Mouse (Mus musculus) thymus, adult 2 months (tissue): ENCODE data around the gene Lrp6. TPM values are rescaled to one million over a fixed set of nuclear protein-coding genes. Genes with fewer than 3 reads are reported as not detected.

ENCODE experiments used
- DNase-seq: peaks from one replicate; pipeline ENCODE4 v3.0.0; 2021
- H3K27ac ChIP-seq: fragments of 200-500 bp; 2 replicates; pipeline ENCODE4 v1.5.1; 2012; ENCODE audit warnings: low read length, control low read depth; ENCODE audit not compliant: control insufficient read depth, insufficient read depth
- H3K27me3 ChIP-seq: fragments of 200-500 bp; 2 replicates; pipeline ENCODE4 v1.6.1; 2012; ENCODE audit warnings: mild to moderate bottlenecking, low read length, moderate library complexity, mixed read lengths; ENCODE audit not compliant: control insufficient read depth, insufficient read depth
- H3K36me3 ChIP-seq: fragments of 200-500 bp; 2 replicates; pipeline ENCODE4 v1.6.1; 2012; ENCODE audit warnings: mild to moderate bottlenecking, low read length, moderate library complexity; ENCODE audit not compliant: control insufficient read depth, insufficient read depth
- H3K4me1 ChIP-seq: fragments of 200-500 bp; replicated peaks from 2 replicates; pipeline ENCODE4 v1.6.1; 2012; ENCODE audit warnings: low read length; ENCODE audit not compliant: control insufficient read depth, insufficient read depth
- H3K4me3 ChIP-seq: fragments of 200-500 bp; 2 replicates; pipeline ENCODE4 v1.5.1; 2012; ENCODE audit warnings: mild to moderate bottlenecking, low read length, control low read depth, moderate library complexity; ENCODE audit not compliant: control insufficient read depth, insufficient read depth
- CTCF ChIP-seq: fragments of 200-500 bp; IDR thresholded peaks from 2 replicates; pipeline ENCODE4 v1.5.1; 2012; ENCODE audit warnings: mild to moderate bottlenecking, control low read depth, low read length, moderate library complexity, borderline replicate concordance; ENCODE audit not compliant: control insufficient read depth, poor library complexity, insufficient read depth; ENCODE audit errors: extremely low read depth
- POLR2A ChIP-seq: fragments of 200-500 bp; IDR thresholded peaks from 2 replicates; pipeline ENCODE4 v1.6.1; 2012; ENCODE audit warnings: mild to moderate bottlenecking, low read length, control low read depth, moderate library complexity; ENCODE audit not compliant: control insufficient read depth, poor library complexity, insufficient read depth; ENCODE audit errors: extremely low read depth
- WGBS: fragments of 180-500 bp; shearing (Covaris S2); methylation state at CpG from one replicate; pipeline ENCODE4 v1.1.7; 2018; 5-methylcytosine and 5-hydroxymethylcytosine counted together
- polyA plus RNA-seq: library from polyadenylated mRNA; depleted of rRNA; stranded (reverse); fragments of >200 nt; gene quantifications from 2 replicates; pipeline ENCODE4 v1.2.3, GENCODE M21; 2012

Lrp6 gene
- polyA plus RNA-seq, 1 experiment = 28.3 TPM

DNA sequence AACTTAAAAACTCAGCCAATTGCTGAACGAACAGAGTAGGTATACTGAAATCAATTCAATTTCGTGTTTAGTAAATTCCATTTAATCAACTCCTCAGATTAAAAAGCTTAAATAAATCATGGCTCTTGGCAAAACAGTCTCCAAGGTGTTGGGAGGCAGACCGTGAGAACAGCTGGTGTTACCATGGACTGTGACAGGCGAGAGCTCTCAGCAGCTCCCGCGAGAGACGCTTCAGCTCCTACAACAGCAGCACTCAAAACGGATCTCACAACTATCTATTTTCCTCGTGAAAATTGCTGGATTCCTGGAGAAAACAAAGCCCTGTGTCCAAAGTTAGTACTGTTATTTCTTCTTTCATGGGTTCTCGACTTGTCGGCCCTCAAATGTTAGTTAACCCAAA lies 116.8 kb downstream of the Lrp6 start:
- DNase-seq = no peak
- 92% methylated on average over 11 of the region's 11 CpGs for WGBS
- H3K4me1 ChIP-seq = no peaks in the 10 kb centered on the region

DNA sequence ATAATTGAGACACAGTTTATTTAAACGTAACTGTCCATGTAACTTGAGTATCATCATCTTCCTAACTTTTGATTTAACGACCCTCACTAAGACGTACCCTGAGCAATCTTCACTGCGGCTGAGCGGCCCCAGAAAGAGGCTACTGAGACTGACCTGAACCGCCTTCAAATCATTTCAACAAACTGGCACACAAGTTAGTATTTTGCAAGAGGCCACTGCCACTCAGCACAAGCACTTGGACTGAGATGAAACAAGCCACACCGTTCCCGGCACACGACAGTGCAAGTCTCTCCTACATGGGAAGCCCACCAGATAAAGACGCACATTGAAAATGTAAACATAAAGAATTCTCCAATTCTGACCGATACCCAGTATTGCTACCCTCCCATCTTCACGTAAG lies 118.3 kb downstream of the Lrp6 start:
- peaks cover 24% of the 10 kb centered on the region for H3K36me3 ChIP-seq
- no peak overlapping the region for H3K27ac ChIP-seq
- no peaks in the 10 kb centered on the region for H3K4me1 ChIP-seq
- no peak overlapping the region for H3K4me3 ChIP-seq
- 98% methylated on average over 12 of the region's 12 CpGs for WGBS
- TF ChIP-seq CTCF (no peak), POLR2A (no peak)
- no peak for DNase-seq
- H3K27me3 ChIP-seq = no peaks in the 10 kb centered on the region

More for the DNA sequence above, 116.8 kb downstream of the Lrp6 start:
- no peak for TF ChIP-seq CTCF
- TF ChIP-seq POLR2A = no peak
- Histone ChIP-seq H3K4me3 (no peak overlapping the region), H3K36me3 (peaks cover 36% of the 10 kb centered on the region), H3K27me3 (no peaks in the 10 kb centered on the region), H3K27ac (no peak overlapping the region)

DNA sequence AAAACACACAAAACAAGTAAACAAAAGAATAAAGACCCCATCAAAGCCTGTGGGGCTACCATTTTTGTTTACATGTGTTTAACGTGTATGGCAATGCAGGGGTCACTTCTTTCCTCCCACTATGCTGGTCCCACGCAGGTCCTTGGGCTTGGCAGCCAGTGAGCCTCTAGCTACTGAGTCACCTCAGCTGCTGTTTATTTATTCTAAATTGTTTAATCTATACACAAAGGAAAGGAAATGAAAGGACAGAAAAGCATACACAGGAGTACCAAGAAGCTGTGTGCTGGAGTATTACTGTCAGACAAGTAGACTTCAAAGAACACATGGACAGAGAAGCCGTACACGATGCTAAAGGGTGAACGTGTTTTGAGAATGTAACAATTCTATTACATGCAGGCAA lies 122.8 kb downstream of the Lrp6 start:
- Histone ChIP-seq H3K36me3 (no peaks in the 10 kb centered on the region), H3K4me1 (no peaks in the 10 kb centered on the region), H3K27me3 (no peaks in the 10 kb centered on the region), H3K4me3 (no peak overlapping the region), H3K27ac (no peak overlapping the region)
- TF ChIP-seq CTCF (no peak), POLR2A (no peak)
- DNase-seq = no peak
- WGBS = 98% methylated on average over 5 of the region's 5 CpGs

DNA sequence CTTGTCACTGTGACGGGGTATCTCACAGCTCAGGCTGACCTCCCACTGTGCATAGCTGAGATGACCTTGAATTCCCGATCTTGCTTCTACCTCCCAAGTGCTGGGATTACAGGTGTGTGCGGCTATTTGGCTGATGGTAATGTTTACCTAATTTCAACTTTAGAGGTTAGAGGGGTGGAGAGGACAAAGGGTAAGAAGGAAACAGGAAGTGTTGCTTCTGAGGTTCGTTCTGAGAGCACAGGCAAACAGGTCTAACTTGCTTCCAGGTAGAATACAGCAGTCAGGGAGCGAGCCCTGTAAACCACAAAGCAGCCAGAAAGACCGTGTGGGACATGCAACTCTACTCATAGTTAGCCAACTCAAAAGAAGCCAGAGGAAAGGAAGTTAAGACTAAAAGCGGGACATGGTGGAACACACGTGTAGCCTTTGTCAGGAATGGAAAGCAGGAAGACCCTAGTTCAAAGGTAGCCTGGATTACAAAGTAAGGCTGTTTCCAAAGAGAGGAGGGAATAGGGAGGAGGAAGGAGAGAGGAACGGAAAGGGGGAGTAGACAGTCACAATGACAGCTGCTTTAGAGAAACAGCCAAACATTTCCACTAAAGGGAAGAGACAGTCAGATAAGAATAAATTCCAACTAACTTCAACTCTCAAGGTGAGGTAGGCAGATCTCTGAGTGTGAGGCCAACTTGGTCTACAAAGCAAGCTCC lies 123.4 kb downstream of the Lrp6 start:
- TF ChIP-seq CTCF (no peak), POLR2A (no peak)
- Histone ChIP-seq H3K27ac (no peak overlapping the region), H3K36me3 (no peaks in the 10 kb centered on the region), H3K4me3 (no peak overlapping the region), H3K27me3 (no peaks in the 10 kb centered on the region), H3K4me1 (no peaks in the 10 kb centered on the region)
- no peak for DNase-seq
- 52% methylated on average over 9 of the region's 9 CpGs for WGBS

DNA sequence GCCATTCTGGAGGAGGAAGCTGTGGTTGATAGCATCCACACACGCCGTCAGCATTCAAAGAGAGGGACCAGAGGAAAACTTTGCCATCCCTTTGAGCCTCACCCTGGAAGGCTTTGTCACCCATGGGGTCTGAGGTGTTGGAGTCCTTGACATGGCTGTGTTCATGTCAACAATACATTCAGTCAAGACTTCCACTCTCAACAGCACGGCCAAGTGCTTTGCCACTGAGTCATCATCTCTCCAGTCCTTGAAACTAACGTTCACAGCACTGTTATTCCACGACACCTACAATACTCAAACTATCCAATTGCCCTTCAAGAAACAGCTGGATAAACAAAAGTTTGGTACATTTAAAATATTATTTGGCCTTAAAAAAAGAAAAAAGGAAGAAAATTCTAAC lies 124.5 kb downstream of the Lrp6 start:
- no peaks in the 10 kb centered on the region for H3K36me3 ChIP-seq
- H3K27ac ChIP-seq = no peak overlapping the region
- peaks cover 2% of the 10 kb centered on the region for H3K4me1 ChIP-seq
- no peak for DNase-seq
- 85% methylated on average over 5 of the region's 5 CpGs for WGBS
- no peak overlapping the region for H3K4me3 ChIP-seq
- no peaks in the 10 kb centered on the region for H3K27me3 ChIP-seq
- no peak for TF ChIP-seq POLR2A
- TF ChIP-seq CTCF = no peak

DNA sequence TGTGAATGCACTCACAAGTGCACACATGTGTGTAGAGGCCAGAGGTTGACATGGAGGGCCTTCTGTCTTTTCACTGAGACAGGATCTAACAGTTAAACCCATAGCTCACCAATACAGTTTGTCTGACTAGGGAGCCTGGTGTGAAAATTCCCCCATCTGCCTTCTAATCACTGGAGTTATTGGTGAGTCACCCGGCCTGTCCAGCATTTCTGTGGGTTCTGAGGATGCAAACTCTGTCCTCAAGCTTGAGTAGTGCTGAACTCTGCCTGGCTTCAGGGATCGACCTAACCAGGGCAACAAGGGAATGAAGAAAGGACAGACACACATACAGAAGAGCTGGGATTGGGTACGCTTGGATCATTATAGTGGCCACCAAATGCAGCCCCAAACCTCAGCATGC lies 125.0 kb downstream of the Lrp6 start:
- H3K36me3 ChIP-seq = no peaks in the 10 kb centered on the region
- H3K27ac ChIP-seq = no peak overlapping the region
- 90% methylated on average over 3 of the region's 3 CpGs for WGBS
- peaks cover 7% of the 10 kb centered on the region for H3K4me1 ChIP-seq
- no peak overlapping the region for H3K4me3 ChIP-seq
- no peak for DNase-seq
- no peaks in the 10 kb centered on the region for H3K27me3 ChIP-seq
- TF ChIP-seq CTCF = no peak
- TF ChIP-seq POLR2A = no peak

DNA sequence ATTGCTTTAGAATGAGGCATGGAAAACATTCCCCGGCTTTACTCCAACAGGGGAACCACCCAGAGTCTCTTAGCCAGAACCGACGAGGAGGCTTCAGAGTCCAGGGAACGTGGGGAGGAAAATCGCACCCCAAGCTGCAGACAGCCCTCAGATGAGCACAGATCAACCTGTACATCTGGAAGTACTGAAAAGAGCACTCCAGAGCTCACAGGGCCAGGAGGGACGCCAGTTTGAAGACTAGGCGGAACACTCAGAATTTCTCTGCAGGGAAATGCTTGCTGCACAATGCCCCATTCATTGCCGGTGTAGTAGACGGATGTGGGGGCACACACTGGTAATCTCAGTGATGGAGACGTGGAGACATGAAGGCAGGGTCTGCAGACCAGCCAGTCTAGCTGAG lies 126.7 kb downstream of the Lrp6 start:
- WGBS = 89% methylated on average over 10 of the region's 10 CpGs
- DNase-seq = no peak
- no peak overlapping the region for H3K4me3 ChIP-seq

More for the DNA sequence above, 126.7 kb downstream of the Lrp6 start:
- Histone ChIP-seq H3K27me3 (no peaks in the 10 kb centered on the region), H3K36me3 (no peaks in the 10 kb centered on the region), H3K27ac (no peak overlapping the region), H3K4me1 (peaks cover 8% of the 10 kb centered on the region)
- TF ChIP-seq CTCF = no peak
- no peak for TF ChIP-seq POLR2A
